Mouse (Mus musculus) hindbrain, embryonic 12.5 days (tissue): Measurements from ENCODE around the gene Scube2. TPM values are rescaled to one million over a fixed set of nuclear protein-coding genes. Genes with fewer than 3 reads are reported as not detected.

Experiments used
- ATAC-seq: fragments of 200-750 bp; cut with Nextera tagmentation; 2 replicates; pipeline ENCODE4 v1.8.0; 2017; ENCODE audit warnings: moderate TSS enrichment; ENCODE audit not compliant: low FRiP score
- H3K27ac ChIP-seq: fragments of 300-500 bp; sonication (generic); 2 replicates; pipeline ENCODE4 v1.5.1; 2016; ENCODE audit warnings: mild to moderate bottlenecking
- H3K27me3 ChIP-seq: fragments of 300-500 bp; sonication (generic); 2 replicates; pipeline ENCODE4 v1.6.1; 2016; ENCODE audit warnings: mild to moderate bottlenecking
- H3K36me3 ChIP-seq: fragments of 300-500 bp; sonication (generic); 2 replicates; pipeline ENCODE4 v1.6.1; 2016; ENCODE audit warnings: mild to moderate bottlenecking
- H3K4me1 ChIP-seq: fragments of 300-500 bp; sonication (generic); 2 replicates; pipeline ENCODE4 v1.6.1; 2016
- H3K4me2 ChIP-seq: fragments of 300-500 bp; sonication (generic); replicated peaks from 2 replicates; pipeline ENCODE4 v1.6.1; 2016; ENCODE audit warnings: mild to moderate bottlenecking
- H3K4me3 ChIP-seq: fragments of 300-500 bp; sonication (generic); 2 replicates; pipeline ENCODE4 v1.5.1; 2016; ENCODE audit warnings: mild to moderate bottlenecking
- H3K9ac ChIP-seq: fragments of 300-500 bp; sonication (generic); 2 replicates; pipeline ENCODE4 v1.6.1; 2016; ENCODE audit warnings: mild to moderate bottlenecking, moderate library complexity
- H3K9me3 ChIP-seq: fragments of 300-500 bp; sonication (generic); replicated peaks from 2 replicates; pipeline ENCODE4 v1.6.1; 2016; ENCODE audit warnings: mild to moderate bottlenecking
- WGBS: fragments of 180-500 bp; shearing (Covaris S2); methylation state at CpG from one replicate; pipeline ENCODE4 v1.1.7; 2016; 5-methylcytosine and 5-hydroxymethylcytosine counted together
- polyA plus RNA-seq: library from polyadenylated mRNA; unstranded; fragments of >200 nt; fragmentation: Nextera tagmentation; extraction: Ambion mirVana; gene quantifications from 2 replicates; pipeline ENCODE4 v1.2.1, GENCODE M21; 2016

Gene Scube2
- polyA plus RNA-seq, 1 experiment from 2014 or later: 2.4 TPM

- Histone ChIP-seq H3K4me1 (no peaks in the 10 kb centered on the region), H3K9ac (no peak overlapping the region), H3K4me3 (no peak overlapping the region), H3K4me2 (no peak overlapping the region), H3K9me3 (no peaks in the 10 kb centered on the region), H3K27ac (no peak overlapping the region), H3K27me3 (no peaks in the 10 kb centered on the region), H3K36me3 (no peaks in the 10 kb centered on the region)
- 63% methylated on average over 3 of the region's 3 CpGs for WGBS
- ATAC-seq: no peak
Measured at GRCm38 (mm10) chr7:109875598-109875997, 10.1 kb upstream of the Scube2 start.

- Histone ChIP-seq H3K4me1 (no peaks in the 10 kb centered on the region), H3K4me3 (no peak overlapping the region), H3K9me3 (no peaks in the 10 kb centered on the region), H3K9ac (no peak overlapping the region), H3K27me3 (no peaks in the 10 kb centered on the region), H3K4me2 (no peak overlapping the region), H3K27ac (no peak overlapping the region), H3K36me3 (no peaks in the 10 kb centered on the region)
- 0 out of 2 replicates have a peak, but pooled peaks have one; percentile 26 for ATAC-seq
Measured at GRCm38 (mm10) chr7:109875033-109875432, 9.6 kb upstream of the Scube2 start.

GRCm38 (mm10) chr7:109873170-109873569 lies 7.7 kb upstream of the Scube2 start:
- ATAC-seq: no peak
- WGBS: 54% methylated on average over 5 of the region's 5 CpGs
- H3K36me3 ChIP-seq: no peaks in the 10 kb centered on the region
- no peak overlapping the region for H3K4me3 ChIP-seq
- H3K4me2 ChIP-seq: no peak overlapping the region
- no peaks in the 10 kb centered on the region for H3K27me3 ChIP-seq
- H3K9me3 ChIP-seq: no peaks in the 10 kb centered on the region
- H3K4me1 ChIP-seq: no peaks in the 10 kb centered on the region
- H3K9ac ChIP-seq: no peak overlapping the region
- H3K27ac ChIP-seq: no peak overlapping the region

- Histone ChIP-seq H3K4me1 (peaks cover 4% of the 10 kb centered on the region; the same call in 1 of the 2 replicates), H3K27me3 (peaks cover 8% of the 10 kb centered on the region; the same call in 1 of the 2 replicates), H3K9ac (no peak overlapping the region), H3K27ac (no peak overlapping the region), H3K4me2 (no peak overlapping the region), H3K36me3 (no peaks in the 10 kb centered on the region), H3K4me3 (no peak overlapping the region), H3K9me3 (no peaks in the 10 kb centered on the region)
- 89% methylated on average over 5 of the region's 5 CpGs for WGBS
- no peak for ATAC-seq
Measured at GRCm38 (mm10) chr7:109871232-109871631, 5.8 kb upstream of the Scube2 start.

GRCm38 (mm10) chr7:109868498-109868897 lies 3.0 kb upstream of the Scube2 start:
- no peak overlapping the region for H3K27ac ChIP-seq
- H3K36me3 ChIP-seq: no peaks in the 10 kb centered on the region
- no peaks in the 10 kb centered on the region for H3K9me3 ChIP-seq
- no peak overlapping the region for H3K9ac ChIP-seq
- H3K4me3 ChIP-seq: no peak overlapping the region
- peaks cover 22% of the 10 kb centered on the region for H3K27me3 ChIP-seq
- no peak for ATAC-seq
- 16% methylated on average over 3 of the region's 3 CpGs for WGBS
- H3K4me1 ChIP-seq: peaks cover 14% of the 10 kb centered on the region
- no peak overlapping the region for H3K4me2 ChIP-seq

GRCm38 (mm10) chr7:109866643-109867042 lies 1.2 kb upstream of the Scube2 start:
- Histone ChIP-seq H3K9ac (no peak overlapping the region), H3K27me3 (peaks cover 22% of the 10 kb centered on the region), H3K27ac (no peak overlapping the region), H3K4me1 (peaks cover 14% of the 10 kb centered on the region), H3K9me3 (no peaks in the 10 kb centered on the region), H3K4me2 (no peak overlapping the region), H3K36me3 (no peaks in the 10 kb centered on the region), H3K4me3 (no peak overlapping the region)
- ATAC-seq: no peak; the same call in 1 of the 2 replicates
- 33% methylated on average over 3 of the region's 3 CpGs for WGBS

GRCm38 (mm10) chr7:109863561-109863960 lies 1.9 kb downstream of the Scube2 start:
- no peaks in the 10 kb centered on the region for H3K36me3 ChIP-seq
- peaks cover 14% of the 10 kb centered on the region for H3K4me1 ChIP-seq
- no peak for ATAC-seq
- H3K27me3 ChIP-seq: peaks cover 22% of the 10 kb centered on the region
- no peak overlapping the region for H3K27ac ChIP-seq
- 19% methylated on average over 4 of the region's 4 CpGs for WGBS
- no peak overlapping the region for H3K9ac ChIP-seq
- H3K4me3 ChIP-seq: no peak overlapping the region
- no peaks in the 10 kb centered on the region for H3K9me3 ChIP-seq
- H3K4me2 ChIP-seq: no peak overlapping the region

GRCm38 (mm10) chr7:109860162-109860561 lies 5.3 kb downstream of the Scube2 start:
- no peak overlapping the region for H3K4me2 ChIP-seq
- no peak for ATAC-seq
- peaks cover 14% of the 10 kb centered on the region for H3K27me3 ChIP-seq
- H3K9me3 ChIP-seq: no peaks in the 10 kb centered on the region
- H3K4me3 ChIP-seq: no peak overlapping the region
- H3K9ac ChIP-seq: no peak overlapping the region
- no peaks in the 10 kb centered on the region for H3K36me3 ChIP-seq
- 89% methylated on average over 7 of the region's 7 CpGs for WGBS
- peaks cover 3% of the 10 kb centered on the region; the same call in 1 of the 2 replicates for H3K4me1 ChIP-seq
- no peak overlapping the region for H3K27ac ChIP-seq

- no peak overlapping the region for H3K4me3 ChIP-seq
- no peak overlapping the region for H3K4me2 ChIP-seq
- H3K27ac ChIP-seq: no peak overlapping the region
- H3K27me3 ChIP-seq: peaks cover 6% of the 10 kb centered on the region
- H3K9ac ChIP-seq: no peak overlapping the region
- H3K36me3 ChIP-seq: no peaks in the 10 kb centered on the region
- H3K4me1 ChIP-seq: no peaks in the 10 kb centered on the region
- WGBS: 68% methylated on average over 6 of the region's 6 CpGs
- H3K9me3 ChIP-seq: no peaks in the 10 kb centered on the region
- no peak for ATAC-seq
Measured at GRCm38 (mm10) chr7:109859354-109859753, 6.1 kb downstream of the Scube2 start.

GRCm38 (mm10) chr7:109852752-109853212 lies 12.7 kb downstream of the Scube2 start:
- Histone ChIP-seq H3K4me3 (no peak overlapping the region), H3K36me3 (no peaks in the 10 kb centered on the region), H3K4me2 (no peak overlapping the region), H3K9ac (no peak overlapping the region), H3K27me3 (no peaks in the 10 kb centered on the region), H3K9me3 (no peaks in the 10 kb centered on the region), H3K27ac (no peak overlapping the region), H3K4me1 (peaks cover 24% of the 10 kb centered on the region)
- 70% methylated on average over 7 of the region's 7 CpGs for WGBS
- ATAC-seq: no peak

- Histone ChIP-seq H3K4me1 (peaks cover 24% of the 10 kb centered on the region), H3K27ac (no peak overlapping the region), H3K36me3 (no peaks in the 10 kb centered on the region), H3K4me2 (no peak overlapping the region), H3K27me3 (no peaks in the 10 kb centered on the region), H3K9ac (no peak overlapping the region), H3K9me3 (no peaks in the 10 kb centered on the region), H3K4me3 (no peak overlapping the region)
- ATAC-seq: no peak
- 84% methylated on average over 7 of the region's 7 CpGs for WGBS
Measured at GRCm38 (mm10) chr7:109852017-109852416, 13.5 kb downstream of the Scube2 start.

GRCm38 (mm10) chr7:109850531-109850930 lies 14.9 kb downstream of the Scube2 start:
- no peak overlapping the region for H3K27ac ChIP-seq
- H3K4me1 ChIP-seq: peaks cover 24% of the 10 kb centered on the region
- no peak overlapping the region for H3K4me2 ChIP-seq
- no peaks in the 10 kb centered on the region for H3K36me3 ChIP-seq
- H3K27me3 ChIP-seq: no peaks in the 10 kb centered on the region
- ATAC-seq: no peak
- 33% methylated on average over 3 of the region's 3 CpGs for WGBS
- H3K9me3 ChIP-seq: no peaks in the 10 kb centered on the region
- H3K9ac ChIP-seq: no peak overlapping the region
- H3K4me3 ChIP-seq: no peak overlapping the region

- peak; percentile 83 for ATAC-seq
- Histone ChIP-seq H3K9ac (no peak overlapping the region), H3K4me1 (peaks cover 24% of the 10 kb centered on the region), H3K4me3 (no peak overlapping the region), H3K27ac (0 out of 2 replicates have a peak overlapping the region, but pooled peaks have one; percentile 14), H3K36me3 (no peaks in the 10 kb centered on the region), H3K27me3 (no peaks in the 10 kb centered on the region), H3K9me3 (no peaks in the 10 kb centered on the region), H3K4me2 (0 out of 2 replicates have a peak overlapping the region, but pooled peaks have one; percentile 12)
- WGBS: 29% methylated on average over 8 of the region's 8 CpGs
Measured at GRCm38 (mm10) chr7:109849750-109850434, 15.6 kb downstream of the Scube2 start.
